Mouse (Mus musculus): Measurements from ENCODE around the gene Ccdc92b.

DNA sequence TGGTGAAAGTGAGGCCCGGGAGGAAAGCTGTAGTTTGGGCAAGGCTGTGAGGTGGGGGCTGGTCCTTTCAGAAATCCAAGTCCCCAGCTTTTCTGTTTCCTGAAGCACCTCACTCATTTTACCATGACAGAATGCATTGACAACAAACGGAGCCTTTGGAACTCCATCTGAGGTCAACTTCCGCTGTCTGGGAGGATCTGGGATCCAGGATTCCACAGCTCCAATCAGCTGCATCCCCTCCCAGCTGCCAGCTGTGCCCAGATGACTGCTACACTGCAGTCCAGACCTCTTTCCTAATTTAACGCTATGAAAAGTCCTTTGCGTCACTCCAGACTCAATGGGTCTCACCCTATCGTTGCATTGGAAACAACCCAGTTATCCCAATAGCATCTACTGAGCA lies 49.7 kb upstream of the Ccdc92b start:
- TF ChIP-seq CTCF (conservative IDR thresholded peaks at IDR 0.05 in 1 of 2, IDR thresholded peaks at IDR 0.05 in 1 of 2; ENCODE audit: low read depth in 2 of 2, low read length in 2 of 2) (no peak), SIN3A (IDR thresholded peaks at IDR 0.05; ENCODE audit: low read length) (no peak), MAFK (IDR thresholded peaks at IDR 0.05; ENCODE audit: insufficient replicate concordance, low read length) (no peak), POLR2A (IDR thresholded peaks at IDR 0.05; ENCODE audit: low read depth, low read length) (no peak), ZKSCAN1 (IDR thresholded peaks at IDR 0.05; ENCODE audit: borderline replicate concordance, low read depth, low read length) (no peak), JUND (conservative IDR thresholded peaks at IDR 0.05; ENCODE audit: low read depth, low read length) (no peak), TBP (conservative IDR thresholded peaks at IDR 0.05; ENCODE audit: low read depth, low read length) (no peak), GABPA (IDR thresholded peaks at IDR 0.05; ENCODE audit: insufficient replicate concordance, low read depth, low read length) (no peak), MAX (IDR thresholded peaks at IDR 0.05; ENCODE audit: low read length) (no peak), CHD2 (IDR thresholded peaks at IDR 0.05; ENCODE audit: low read length) (no peak), ETS1 (conservative IDR thresholded peaks at IDR 0.05; ENCODE audit: low read depth, low read length) (no peak), ELF1 (IDR thresholded peaks at IDR 0.05; ENCODE audit: low read depth, low read length) (no peak), NELFE (IDR thresholded peaks at IDR 0.05; ENCODE audit: low read depth, low read length) (no peak)

Data from CH12.LX (cell line).